Mouse (Mus musculus): ENCODE results near the gene Otx1. TPM values are rescaled to one million over a fixed set of nuclear protein-coding genes. Genes with fewer than 3 reads are reported as not detected.

Gene Otx1
- 1 to 10 TPM in 1 of 2 experiments, under 1 TPM in 1; 0.48 to 1.5 TPM for polyA plus RNA-seq (2012; fragmentation: generic; extraction: Trizol)

GRCm38 (mm10) chr11:22002783-22003340, at the start of gene Otx1:
Gene Otx1, minus strand, starts transcription at chr11:22002897.

